Mouse (Mus musculus): Measurements from ENCODE around the gene Camsap1. TPM values are rescaled to one million over a fixed set of nuclear protein-coding genes. Genes with fewer than 3 reads are reported as not detected.

The Camsap1 gene
- polyA plus RNA-seq, 1 experiment from 2014 or later = 19.1 TPM

- Histone ChIP-seq H3K4me1 (no peaks in the 10 kb centered on the region), H3K27me3 (no peaks in the 10 kb centered on the region), H3K4me3 (no peak overlapping the region), H3K4me2 (no peak overlapping the region), H3K36me3 (peaks cover 94% of the 10 kb centered on the region), H3K9ac (no peak overlapping the region), H3K9me3 (no peaks in the 10 kb centered on the region), H3K27ac (no peak overlapping the region)
- ATAC-seq (ENCODE audit: insufficient number of reproducible peaks, low FRiP score, low TSS enrichment, low read depth) = no peak
- WGBS = 81% methylated on average over 2 of the region's 2 CpGs
These were observed 18.9 kb upstream of the Camsap1 start for GRCm38 (mm10) chr2:26002001-26002400.

GRCm38 (mm10) chr2:26001136-26001535 lies 18.1 kb upstream of the Camsap1 start:
- Histone ChIP-seq H3K9ac (no peak overlapping the region), H3K4me1 (no peaks in the 10 kb centered on the region), H3K9me3 (no peaks in the 10 kb centered on the region), H3K27ac (no peak overlapping the region), H3K4me3 (no peak overlapping the region), H3K4me2 (no peak overlapping the region), H3K27me3 (no peaks in the 10 kb centered on the region), H3K36me3 (peaks cover 93% of the 10 kb centered on the region)
- ATAC-seq (ENCODE audit: insufficient number of reproducible peaks, low FRiP score, low TSS enrichment, low read depth) = no peak
- WGBS = 99% methylated on average over 5 of the region's 5 CpGs

GRCm38 (mm10) chr2:25997716-25998115 lies 14.6 kb upstream of the Camsap1 start:
- Histone ChIP-seq H3K4me3 (no peak overlapping the region), H3K9me3 (no peaks in the 10 kb centered on the region), H3K4me1 (no peaks in the 10 kb centered on the region), H3K9ac (no peak overlapping the region), H3K36me3 (peaks cover 62% of the 10 kb centered on the region), H3K27me3 (no peaks in the 10 kb centered on the region), H3K4me2 (no peak overlapping the region), H3K27ac (no peak overlapping the region)
- no peak for ATAC-seq (ENCODE audit: insufficient number of reproducible peaks, low FRiP score, low TSS enrichment, low read depth)
- 87% methylated on average over 3 of the region's 3 CpGs for WGBS

GRCm38 (mm10) chr2:25994791-25995190 lies 11.7 kb upstream of the Camsap1 start:
- no peak for ATAC-seq (ENCODE audit: insufficient number of reproducible peaks, low FRiP score, low TSS enrichment, low read depth)
- 84% methylated on average over 3 of the region's 3 CpGs for WGBS
- Histone ChIP-seq H3K4me1 (no peaks in the 10 kb centered on the region), H3K27me3 (no peaks in the 10 kb centered on the region), H3K9me3 (no peaks in the 10 kb centered on the region), H3K9ac (no peak overlapping the region), H3K4me3 (no peak overlapping the region), H3K36me3 (peaks cover 37% of the 10 kb centered on the region), H3K27ac (no peak overlapping the region), H3K4me2 (no peak overlapping the region)

GRCm38 (mm10) chr2:25992285-25992684 lies 9.2 kb upstream of the Camsap1 start:
- peaks cover 12% of the 10 kb centered on the region for H3K36me3 ChIP-seq
- H3K9ac ChIP-seq = no peak overlapping the region
- 64% methylated on average over 2 of the region's 2 CpGs for WGBS
- H3K4me3 ChIP-seq = no peak overlapping the region
- no peaks in the 10 kb centered on the region for H3K27me3 ChIP-seq
- H3K4me2 ChIP-seq = no peak overlapping the region
- H3K27ac ChIP-seq = no peak overlapping the region
- H3K9me3 ChIP-seq = no peaks in the 10 kb centered on the region
- H3K4me1 ChIP-seq = no peaks in the 10 kb centered on the region
- ATAC-seq (ENCODE audit: insufficient number of reproducible peaks, low FRiP score, low TSS enrichment, low read depth) = no peak

- Histone ChIP-seq H3K27me3 (no peaks in the 10 kb centered on the region), H3K4me1 (no peaks in the 10 kb centered on the region), H3K9me3 (no peaks in the 10 kb centered on the region), H3K9ac (no peak overlapping the region), H3K4me2 (no peak overlapping the region), H3K4me3 (no peak overlapping the region), H3K36me3 (no peaks in the 10 kb centered on the region), H3K27ac (no peak overlapping the region)
- no peak for ATAC-seq (ENCODE audit: insufficient number of reproducible peaks, low FRiP score, low TSS enrichment, low read depth)
- WGBS = 85% methylated on average over 1 of the region's 1 CpGs
These were observed 6.6 kb upstream of the Camsap1 start for GRCm38 (mm10) chr2:25989651-25990050.

DNA sequence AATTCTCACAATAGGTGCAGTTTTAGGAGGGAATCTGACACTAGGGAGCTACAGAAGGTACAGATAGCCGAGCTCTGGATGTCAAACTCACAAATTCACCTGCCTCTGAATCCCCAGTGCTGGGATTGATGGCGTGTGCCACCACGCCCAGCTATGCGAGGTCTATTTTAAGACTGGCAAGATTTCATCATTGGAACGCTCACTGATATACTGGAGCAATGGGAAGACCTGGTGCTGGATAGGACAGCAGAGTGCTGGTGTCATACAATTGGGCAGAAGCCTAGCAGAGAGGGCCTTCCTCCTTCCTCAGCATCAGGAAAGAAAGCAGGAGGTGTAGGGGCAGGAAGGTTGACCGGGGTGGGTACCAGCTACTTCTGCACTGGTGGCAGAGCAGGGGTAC lies 4.7 kb upstream of the Camsap1 start:
- WGBS = 82% methylated on average over 6 of the region's 6 CpGs
- Histone ChIP-seq H3K36me3 (no peaks in the 10 kb centered on the region), H3K27me3 (no peaks in the 10 kb centered on the region), H3K27ac (no peak overlapping the region), H3K4me1 (peaks cover 5% of the 10 kb centered on the region), H3K9me3 (no peaks in the 10 kb centered on the region), H3K4me2 (no peak overlapping the region), H3K4me3 (no peak overlapping the region), H3K9ac (no peak overlapping the region)
- ATAC-seq (ENCODE audit: insufficient number of reproducible peaks, low FRiP score, low TSS enrichment, low read depth) = no peak

DNA sequence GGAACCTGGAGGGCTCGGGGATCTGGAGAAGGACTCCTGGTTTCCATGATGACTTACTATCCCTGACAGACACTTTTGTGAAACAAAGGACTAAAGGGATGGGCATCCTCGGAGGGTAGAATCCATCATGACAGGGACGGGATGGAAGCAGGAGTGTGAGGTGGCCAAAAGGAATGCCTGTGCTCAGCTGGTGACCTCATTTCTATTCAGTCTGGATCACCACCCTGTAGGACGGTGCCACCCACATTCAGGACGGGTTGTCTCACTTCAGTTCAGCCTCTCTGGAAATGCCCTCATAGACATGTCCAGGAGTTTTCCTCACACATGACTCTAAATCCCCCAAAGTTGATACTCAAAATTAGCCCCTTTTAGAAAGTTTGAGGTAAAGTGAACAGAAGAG lies 3.5 kb upstream of the Camsap1 start:
- no peak for ATAC-seq (ENCODE audit: insufficient number of reproducible peaks, low FRiP score, low TSS enrichment, low read depth)
- H3K4me3 ChIP-seq = no peak overlapping the region

DNA sequence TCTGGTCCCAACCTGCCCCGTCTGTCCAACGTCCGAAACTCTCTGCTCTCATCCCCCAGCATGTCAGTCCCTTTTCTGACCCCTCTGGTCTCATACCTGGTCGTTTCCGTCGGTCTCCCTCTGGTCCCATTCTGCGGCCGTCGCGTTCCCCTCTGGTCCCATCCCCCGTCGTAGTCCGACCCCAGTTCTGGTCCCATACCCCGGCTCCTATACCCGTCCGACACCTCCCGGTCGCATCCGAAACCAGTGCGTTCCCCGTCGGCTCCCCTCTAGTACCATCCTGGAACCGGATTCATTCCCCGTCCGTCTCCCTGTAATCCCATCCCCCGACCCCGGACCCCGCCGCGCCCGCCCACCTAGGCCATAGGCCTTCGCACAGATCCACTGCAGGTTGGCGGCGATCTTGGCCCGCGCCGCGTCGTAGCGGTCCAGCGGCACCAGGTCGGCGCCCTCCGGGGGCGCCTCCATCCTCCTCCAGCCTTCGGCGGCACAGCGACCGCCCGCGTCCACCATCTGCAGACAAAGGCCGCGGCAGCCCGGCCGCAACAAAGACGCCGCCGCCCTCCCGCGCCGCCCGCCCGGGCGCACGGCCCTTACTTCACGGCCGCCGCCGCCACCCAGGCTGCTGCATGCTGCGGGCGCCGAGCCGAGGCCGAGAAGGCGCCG lies 523 bp downstream of the Camsap1 start:
- Histone ChIP-seq H3K9ac (peak overlapping the region; percentile 95), H3K27me3 (no peaks in the 10 kb centered on the region), H3K4me3 (peak overlapping the region; percentile 93), H3K4me2 (peak overlapping the region; percentile 81), H3K36me3 (no peaks in the 10 kb centered on the region), H3K4me1 (peaks cover 43% of the 10 kb centered on the region), H3K9me3 (no peaks in the 10 kb centered on the region), H3K27ac (peak overlapping the region; percentile 90)
- WGBS = under 1% methylated on average over 73 of the region's 76 CpGs
- no peak for ATAC-seq (ENCODE audit: insufficient number of reproducible peaks, low FRiP score, low TSS enrichment, low read depth)

More for the DNA sequence above, 3.5 kb upstream of the Camsap1 start:
- no peak overlapping the region for H3K9ac ChIP-seq
- H3K9me3 ChIP-seq = no peaks in the 10 kb centered on the region
- no peaks in the 10 kb centered on the region for H3K36me3 ChIP-seq
- H3K4me1 ChIP-seq = peaks cover 11% of the 10 kb centered on the region
- no peaks in the 10 kb centered on the region for H3K27me3 ChIP-seq
- no peak overlapping the region for H3K27ac ChIP-seq
- WGBS = 64% methylated on average over 5 of the region's 5 CpGs
- no peak overlapping the region for H3K4me2 ChIP-seq

DNA sequence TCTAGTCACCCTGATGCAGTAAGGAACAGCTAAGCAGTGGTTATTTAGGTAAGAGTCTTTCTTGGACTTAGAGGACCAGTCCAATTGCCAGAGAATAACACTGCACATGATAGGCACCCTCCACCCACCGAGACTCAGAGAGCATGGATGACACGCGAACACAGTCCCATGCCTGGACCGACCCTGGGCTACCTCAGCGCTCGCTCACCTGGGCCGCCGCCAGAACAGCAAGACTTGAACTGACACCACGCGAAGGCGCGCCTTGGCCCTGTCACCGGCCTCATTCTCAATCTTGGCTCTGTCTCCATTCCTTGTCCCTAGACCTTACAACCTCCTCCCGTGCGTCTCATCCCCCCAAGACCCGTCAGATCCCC lies 1.0 kb downstream of the Camsap1 start:
- peak overlapping the region; percentile 81 for H3K4me2 ChIP-seq
- peaks cover 43% of the 10 kb centered on the region for H3K4me1 ChIP-seq
- H3K36me3 ChIP-seq = no peaks in the 10 kb centered on the region
- WGBS = under 1% methylated on average over 16 of the region's 16 CpGs
- H3K4me3 ChIP-seq = peak overlapping the region; percentile 93
- no peak for ATAC-seq (ENCODE audit: insufficient number of reproducible peaks, low FRiP score, low TSS enrichment, low read depth)
- H3K27me3 ChIP-seq = no peaks in the 10 kb centered on the region
- peak overlapping the region; percentile 90; the same call in 1 of the 2 replicates for H3K27ac ChIP-seq
- no peaks in the 10 kb centered on the region for H3K9me3 ChIP-seq
- H3K9ac ChIP-seq = peak overlapping the region; percentile 95

DNA sequence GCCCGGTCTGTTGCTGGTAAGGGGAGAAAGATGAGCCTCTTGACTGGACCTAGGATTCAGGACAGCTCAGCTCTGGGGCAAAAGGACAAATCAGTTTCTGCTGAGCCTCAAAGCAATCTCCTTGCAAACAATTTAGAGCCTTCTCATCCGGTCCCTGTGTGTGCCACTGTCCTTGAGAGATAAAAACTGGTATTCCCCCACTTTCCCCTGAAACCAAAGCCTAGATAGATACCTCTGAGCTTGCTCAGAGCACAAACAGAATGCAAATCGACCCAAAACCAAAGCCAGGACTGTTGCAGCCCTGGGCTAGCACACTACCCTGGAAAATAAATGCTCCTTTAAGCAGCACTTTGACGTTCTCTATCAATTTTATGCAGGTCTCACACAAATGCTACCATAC lies 4.1 kb downstream of the Camsap1 start:
- ATAC-seq (ENCODE audit: insufficient number of reproducible peaks, low FRiP score, low TSS enrichment, low read depth) = no peak
- 89% methylated on average over 4 of the region's 4 CpGs for WGBS

DNA sequence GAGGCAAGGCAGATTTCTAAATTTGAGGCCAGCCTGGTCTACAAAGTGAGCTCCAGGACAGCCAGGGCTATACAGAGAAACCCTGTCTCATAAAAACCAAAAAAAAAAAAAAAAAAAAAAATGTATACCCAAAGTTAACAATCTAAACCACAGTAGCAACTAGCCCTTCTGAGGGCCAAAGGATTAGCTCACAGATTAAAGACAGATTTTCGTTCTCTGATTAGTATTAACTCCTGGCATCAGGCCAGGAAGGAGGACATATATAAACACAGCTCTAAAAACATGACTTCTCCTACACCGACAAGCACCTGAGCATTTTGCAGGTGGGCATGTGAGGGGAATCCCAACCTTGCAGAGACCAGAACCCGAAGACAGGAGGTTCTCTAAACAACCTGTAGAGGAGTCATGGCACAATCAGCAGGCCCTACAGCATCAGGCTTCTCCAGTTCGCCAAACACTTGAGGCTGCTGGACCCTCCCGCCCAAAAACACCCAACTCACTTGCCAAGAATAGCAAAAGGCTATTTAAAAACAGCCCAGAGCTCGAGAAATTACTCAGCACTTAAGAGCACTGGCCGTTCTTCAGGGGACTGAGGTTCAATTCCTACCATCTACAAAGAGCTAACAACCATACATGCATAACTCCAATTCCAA lies 5.4 kb downstream of the Camsap1 start:
- ATAC-seq (ENCODE audit: insufficient number of reproducible peaks, low FRiP score, low TSS enrichment, low read depth) = no peak
- no peak overlapping the region for H3K9ac ChIP-seq
- WGBS = 57% methylated on average over 7 of the region's 7 CpGs
- no peaks in the 10 kb centered on the region for H3K27me3 ChIP-seq
- H3K27ac ChIP-seq = no peak overlapping the region
- H3K4me3 ChIP-seq = no peak overlapping the region
- peaks cover 38% of the 10 kb centered on the region for H3K4me1 ChIP-seq
- H3K36me3 ChIP-seq = peaks cover 5% of the 10 kb centered on the region; the same call in 1 of the 2 replicates
- no peaks in the 10 kb centered on the region for H3K9me3 ChIP-seq
- H3K4me2 ChIP-seq = no peak overlapping the region

More for the DNA sequence above, 4.1 kb downstream of the Camsap1 start:
- peaks cover 40% of the 10 kb centered on the region for H3K4me1 ChIP-seq
- H3K9ac ChIP-seq = no peak overlapping the region
- no peaks in the 10 kb centered on the region for H3K9me3 ChIP-seq
- H3K4me3 ChIP-seq = no peak overlapping the region
- no peak overlapping the region for H3K4me2 ChIP-seq
- H3K27me3 ChIP-seq = no peaks in the 10 kb centered on the region
- no peaks in the 10 kb centered on the region for H3K36me3 ChIP-seq
- H3K27ac ChIP-seq = no peak overlapping the region

Data from limb, embryonic 15.5 days (tissue).